ENCODE assay signal across 13 mouse cellular contexts in the genomic region with DNA sequence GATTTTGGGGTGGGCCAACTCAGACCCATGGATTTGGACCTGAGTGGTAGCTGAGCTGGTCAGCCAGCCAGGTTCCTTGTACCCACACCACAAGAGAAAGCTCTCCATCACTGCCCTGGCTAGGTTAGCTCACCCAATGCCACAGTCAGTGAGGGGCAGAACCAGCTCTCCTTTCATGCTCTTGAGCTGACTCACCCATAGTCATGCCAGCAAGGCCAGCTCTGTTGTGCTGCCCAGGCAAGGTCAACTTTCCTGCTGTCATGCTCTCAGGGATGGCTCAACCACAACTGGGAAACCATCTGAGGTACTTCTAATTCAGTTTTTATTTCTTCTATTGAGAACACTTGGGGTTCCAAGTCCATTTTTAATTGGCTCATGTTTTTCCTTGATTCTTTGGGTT.
"Had no signal": no experiment of that assay in that cellular context is flagged by ENCODE, and none has a peak within 500 bp of the region (broad histone marks: within the 10 kb centered on the region; RNA-seq: fewer than 3 reads in every experiment).

No protein-coding gene starts in this region.

- H3K9me3 ChIP-seq: limb, embryonic 13.5 days; stomach, embryonic 15.5 days had no signal

- DNase-seq: kidney, postnatal 10 days; kidney, postnatal 4 days; left cerebral cortex, postnatal 4 days; lung, adult 18-20 months; right cerebral cortex, postnatal 14 days; thymus, adult 2 months; thymus, postnatal 36 days had no signal

- H3K9ac ChIP-seq: limb, embryonic 13.5 days; liver, embryonic 14.5 days; stomach, embryonic 15.5 days had no signal

- ATAC-seq: midbrain, embryonic 16.5 days had no signal

- H3K4me3 ChIP-seq: layer of hippocampus, adult 2 months; limb, embryonic 13.5 days; stomach, embryonic 15.5 days had no signal

- H3K36me3 ChIP-seq: limb, embryonic 13.5 days; stomach, embryonic 15.5 days had no signal

- H3K27ac ChIP-seq: layer of hippocampus, adult 2 months; limb, embryonic 13.5 days; liver, embryonic 14.5 days; stomach, embryonic 15.5 days had no signal

- H3K27me3 ChIP-seq: limb, embryonic 13.5 days; stomach, embryonic 15.5 days had no signal

- H3K4me1 ChIP-seq: limb, embryonic 13.5 days; stomach, embryonic 15.5 days had no signal

- H3K4me2 ChIP-seq: limb, embryonic 13.5 days; midbrain, embryonic 11.5 days; stomach, embryonic 15.5 days had no signal
